Mouse (Mus musculus): ENCODE measurements around the gene Cdkn1c. TPM values are rescaled to one million over a fixed set of nuclear protein-coding genes. Genes with fewer than 3 reads are reported as not detected.

Gene Cdkn1c
- 23.0 and 26.4 TPM in 2 replicates for polyA plus RNA-seq (2012; rRNA removed)

DNA sequence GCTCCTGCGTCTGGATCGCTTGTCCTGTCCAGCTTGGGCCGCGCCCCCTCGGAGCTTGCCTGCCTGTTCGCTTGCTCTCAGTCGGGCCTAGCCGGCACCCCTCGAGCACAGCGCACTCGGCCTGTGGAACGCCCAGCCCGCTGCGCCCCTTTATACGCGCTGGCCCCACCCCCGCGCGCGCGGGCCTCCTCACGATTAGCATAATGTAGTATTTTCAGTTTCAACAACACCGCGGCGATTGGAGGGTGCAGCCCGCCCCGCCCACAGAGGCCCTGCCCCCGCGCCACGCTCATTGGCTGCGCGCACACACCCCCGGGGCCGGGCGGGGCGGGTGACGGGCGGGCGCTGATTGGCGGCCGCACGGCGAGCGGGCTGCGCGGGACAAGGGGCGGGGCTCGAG, at the start of gene Cdkn1c:
TSS of gene Cdkn1c (minus strand) at position 177 of the 400 bp plus-strand sequence.

GRCm38 (mm10) chr7:143502418-143503200, 41.8 kb upstream of the Cdkn1c start, which contains the start of gene Phlda2:
Gene Phlda2 (minus strand): TSS chr7:143503150.

DNA sequence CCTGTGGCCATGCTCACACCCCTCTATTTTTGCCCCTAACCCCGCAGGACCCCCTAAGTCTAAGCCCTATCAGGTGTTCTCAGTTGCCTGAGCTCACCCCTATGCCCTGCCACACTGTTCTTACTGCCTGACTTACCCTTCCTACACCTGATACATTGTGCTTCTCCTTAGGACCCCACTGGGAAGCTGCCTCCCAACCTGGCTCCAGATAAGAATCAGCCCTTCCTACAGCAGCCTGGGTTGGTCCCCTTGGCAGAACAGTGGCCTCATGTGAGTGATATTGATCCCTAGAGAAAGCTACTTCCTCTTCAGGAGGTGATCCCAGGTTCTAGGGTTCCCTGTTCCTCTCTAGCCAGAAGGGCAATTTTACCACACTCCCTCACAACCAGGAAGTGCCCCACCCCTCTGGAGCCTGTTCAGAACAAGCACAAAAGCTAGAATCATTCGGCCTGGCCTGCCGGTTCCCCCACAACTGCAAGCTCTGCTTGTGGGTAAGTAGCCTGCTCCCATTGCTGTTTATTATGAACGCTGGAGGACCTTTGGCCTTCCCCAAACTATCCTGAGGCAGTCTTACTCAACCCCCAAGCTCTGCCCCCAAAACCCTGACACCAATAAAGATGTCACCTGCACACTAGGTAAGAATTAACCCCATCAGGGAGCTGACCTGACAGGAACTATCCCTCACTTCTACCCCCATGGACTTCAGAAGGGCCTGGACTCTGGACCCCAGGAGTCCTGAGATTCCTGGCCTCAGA, 12.7 kb upstream of the Cdkn1c start, which contains the start of gene Slc22a18:
TSS of gene Slc22a18 (plus strand) at position 390 of the 755 bp plus-strand sequence.

Other genes starting within 250 kb of the Cdkn1c start
- 141 and 164 TPM in 2 replicates for gene Slc22a18, start 12.7 kb upstream of the Cdkn1c start, polyA plus RNA-seq (2012; rRNA removed)
- gene Phlda2, start 42.1 kb upstream of the Cdkn1c start, polyA plus RNA-seq (2012; rRNA removed): 15.9 and 25.8 TPM in 2 replicates
- gene Nap1l4, start 88.1 kb upstream of the Cdkn1c start, polyA plus RNA-seq (2012; rRNA removed): 17.7 and 19.0 TPM in 2 replicates
- 9.1 and 10.4 TPM in 2 replicates for gene Cars, start 139.0 kb upstream of the Cdkn1c start, polyA plus RNA-seq (2012; rRNA removed)
- 0.02 and 0.08 TPM in 2 replicates for gene Tnfrsf26, start 167.7 kb upstream of the Cdkn1c start, polyA plus RNA-seq (2012; rRNA removed)
- 1.0 and 1.8 TPM in 2 replicates for gene Tnfrsf22, start 188.6 kb upstream of the Cdkn1c start, polyA plus RNA-seq (2012; rRNA removed)
- 1.4 and 1.9 TPM in 2 replicates for gene Tnfrsf23, start 224.8 kb upstream of the Cdkn1c start, polyA plus RNA-seq (2012; rRNA removed)